Mouse (Mus musculus) large intestine, adult 2 months (tissue): ENCODE measurements around the gene Tmprss5. TPM values are rescaled to one million over a fixed set of nuclear protein-coding genes. Genes with fewer than 3 reads are reported as not detected.

Experiments
- DNase-seq: peaks from one replicate; pipeline ENCODE4 v3.0.0-alpha.2; 2012; ENCODE audit warnings: low read depth, low spot score
- WGBS: fragments of 180-500 bp; shearing (Covaris S2); methylation state at CpG from one replicate; pipeline ENCODE4 v1.1.7; 2018; 5-methylcytosine and 5-hydroxymethylcytosine counted together
- polyA plus RNA-seq: library from polyadenylated mRNA; depleted of rRNA; stranded (reverse); fragments of >200 nt; gene quantifications from 2 replicates; pipeline ENCODE4 v1.2.3, GENCODE M21; 2012; rRNA removed

The Tmprss5 gene
- polyA plus RNA-seq, 1 experiment, result 2.2 TPM

DNA sequence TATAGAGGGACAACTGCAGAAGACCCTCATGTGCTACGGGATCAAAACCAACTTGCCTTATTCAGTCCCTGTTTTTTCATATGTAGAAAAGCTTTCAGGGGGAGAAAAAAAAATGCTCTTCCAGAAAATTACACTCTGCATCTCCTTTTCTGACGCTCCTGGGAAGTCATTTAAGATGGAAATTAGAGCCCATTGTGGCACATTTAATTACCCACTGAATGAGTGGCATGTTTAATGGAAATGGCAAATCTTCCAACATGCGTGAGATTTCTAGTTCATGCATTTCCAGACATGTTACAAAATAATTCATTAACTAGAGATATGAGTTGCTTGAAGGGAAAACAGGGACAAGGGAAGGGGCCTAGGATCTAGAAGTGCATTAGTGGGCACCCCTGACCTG lies 66.0 kb downstream of the Tmprss5 start:
- 75% methylated on average over 3 of the region's 3 CpGs for WGBS
- no peak for DNase-seq

Other genes starting within 250 kb of the Tmprss5 start
- 1.2 and 3.1 TPM in 2 replicates for gene Zbtb16, start 245.0 kb upstream of the Tmprss5 start, polyA plus RNA-seq
- gene Htr3a, start 170.2 kb upstream of the Tmprss5 start, polyA plus RNA-seq, result 4.1 and 5.8 TPM in 2 replicates
- 0.25 and 0.27 TPM in 2 replicates for gene Htr3b, start 116.3 kb upstream of the Tmprss5 start, polyA plus RNA-seq
- 4.6 and 7.3 TPM in 2 replicates for gene Usp28, start 95.9 kb upstream of the Tmprss5 start, polyA plus RNA-seq
- 10.7 and 13.3 TPM in 2 replicates for gene Zw10, start 25.6 kb upstream of the Tmprss5 start, polyA plus RNA-seq
- gene Gm4894, start 169.3 kb downstream of the Tmprss5 start, polyA plus RNA-seq, result not detected in 2 replicates